Mouse (Mus musculus): ENCODE measurements around the gene Hist3h2ba.

DNA sequence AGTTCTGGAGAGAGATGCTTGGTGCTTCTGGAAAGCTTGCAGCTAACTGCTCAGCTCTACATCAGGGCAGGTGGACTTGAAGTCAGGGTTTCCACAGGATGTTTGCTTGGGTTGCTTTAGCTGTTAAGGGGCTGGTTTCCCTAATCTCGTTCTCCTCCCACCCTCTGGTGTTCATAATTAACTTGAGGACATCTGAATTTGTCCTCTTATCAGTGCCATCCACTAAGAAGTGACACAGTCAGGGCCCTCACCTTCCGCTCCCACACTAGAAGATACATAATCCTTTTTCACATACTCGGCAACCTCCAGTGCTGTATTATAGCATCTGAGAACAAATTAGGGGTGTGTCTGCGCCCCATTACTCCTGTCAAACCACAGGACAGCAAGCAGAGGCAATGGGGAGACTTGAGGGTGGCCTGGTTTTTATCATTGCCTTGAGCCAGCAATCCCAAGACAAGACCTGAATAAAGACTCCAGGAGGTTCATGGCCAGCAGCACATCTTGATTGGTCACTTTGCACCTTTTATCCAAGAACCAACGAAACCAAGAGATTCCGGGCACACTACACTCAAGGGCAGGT, 44.5 kb downstream of the Hist3h2ba start:
- TF ChIP-seq CTCF (IDR thresholded peaks at IDR 0.05; ENCODE audit: borderline replicate concordance, extremely low read depth, insufficient read depth, insufficient read length) (no peak), POLR2A (IDR thresholded peaks at IDR 0.05; ENCODE audit: borderline replicate concordance, extremely low read depth, insufficient read depth, insufficient read length, poor library complexity, severe bottlenecking) (no peak)
